Mouse (Mus musculus) layer of hippocampus, postnatal 25 days (tissue): ENCODE measurements around the gene Cnnm4. TPM values are rescaled to one million over a fixed set of nuclear protein-coding genes. Genes with fewer than 3 reads are reported as not detected.

Source experiments
- DNase-seq, 2 experiments: peaks; one replicate each; pipeline ENCODE4 v3.0.0; 2022; ENCODE audit warnings: mixed read lengths in 2 of 2, low spot score in 1 of 2; ENCODE audit errors: extremely low spot score in 1 of 2
- total RNA-seq, 2 experiments: library from RNA; stranded (reverse); gene quantifications; 2 replicates each; pipeline ENCODE4 v1.2.3; 2021

The Cnnm4 gene
- total RNA-seq, 2 experiments from 2014 or later = 15.8 to 17.9 TPM

- no peak for DNase-seq
Observed at GRCm38 (mm10) chr1:36512089-36512965, 40.9 kb downstream of the Cnnm4 start.

- DNase-seq = no peak
Observed at GRCm38 (mm10) chr1:36512966-36513280, 41.5 kb downstream of the Cnnm4 start.

DNA sequence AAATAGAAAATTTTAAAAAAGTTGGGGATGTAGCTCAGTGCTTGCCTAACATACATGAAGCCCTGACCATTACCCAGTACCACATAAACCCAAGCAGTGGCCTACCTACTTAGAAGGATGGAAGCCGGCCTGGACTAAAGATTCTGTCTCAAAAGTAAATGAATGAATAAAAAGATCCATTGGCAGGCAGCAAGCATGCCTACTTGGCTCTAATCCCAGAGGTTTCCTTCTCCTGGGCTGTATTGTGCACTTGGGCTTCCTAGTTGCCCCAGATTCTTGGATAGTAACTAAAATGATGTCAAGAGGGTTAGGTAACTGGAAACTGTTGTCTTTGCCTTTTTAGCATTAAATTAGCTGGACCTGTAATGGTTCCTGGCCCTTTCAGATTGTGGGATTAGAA lies 41.9 kb downstream of the Cnnm4 start:
- no peak for DNase-seq

DNA sequence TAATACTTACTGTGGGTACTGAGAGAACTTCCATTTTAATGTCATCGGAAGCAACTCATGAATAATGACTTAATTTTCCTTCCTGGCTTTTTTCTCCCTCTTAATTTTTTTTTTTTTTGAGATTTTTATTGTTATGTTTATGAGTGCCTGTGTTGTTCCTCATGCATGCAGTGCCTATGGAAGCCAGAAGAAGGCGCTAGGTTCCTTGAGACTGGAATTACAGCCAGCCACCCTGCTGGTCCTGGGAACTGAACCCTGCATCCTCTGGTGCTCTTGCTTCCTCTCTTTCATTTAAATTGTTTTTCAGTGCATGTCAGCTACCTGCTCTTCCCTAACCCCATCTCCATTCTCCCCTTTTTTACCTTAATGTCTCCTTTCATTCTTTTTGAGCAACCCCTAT lies 42.3 kb downstream of the Cnnm4 start:
- no peak for DNase-seq

DNA sequence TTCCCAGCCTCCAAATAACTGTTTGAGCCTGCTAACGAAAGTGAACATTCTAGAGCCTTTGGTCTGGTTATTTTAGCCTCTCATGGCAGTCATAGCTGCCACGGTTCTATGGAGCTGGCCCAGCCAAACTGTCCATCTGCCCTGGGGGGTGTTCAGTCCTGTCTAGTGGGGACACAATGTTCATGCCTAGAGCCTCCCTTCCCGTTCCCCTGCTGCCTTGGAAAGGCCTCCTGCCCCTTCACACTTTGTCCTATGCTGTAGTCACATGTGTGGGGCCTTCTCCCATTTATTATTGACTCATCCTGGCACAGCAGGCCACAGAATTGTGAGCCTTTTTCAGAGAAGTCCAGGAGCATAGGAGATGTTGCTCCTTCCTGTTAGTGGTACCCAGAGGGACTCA lies 46.8 kb downstream of the Cnnm4 start:
- no peak for DNase-seq

- DNase-seq = no peak
Observed at GRCm38 (mm10) chr1:36519626-36520025, 48.2 kb downstream of the Cnnm4 start.

GRCm38 (mm10) chr1:36522210-36522609 lies 50.8 kb downstream of the Cnnm4 start:
- DNase-seq = no peak

DNA sequence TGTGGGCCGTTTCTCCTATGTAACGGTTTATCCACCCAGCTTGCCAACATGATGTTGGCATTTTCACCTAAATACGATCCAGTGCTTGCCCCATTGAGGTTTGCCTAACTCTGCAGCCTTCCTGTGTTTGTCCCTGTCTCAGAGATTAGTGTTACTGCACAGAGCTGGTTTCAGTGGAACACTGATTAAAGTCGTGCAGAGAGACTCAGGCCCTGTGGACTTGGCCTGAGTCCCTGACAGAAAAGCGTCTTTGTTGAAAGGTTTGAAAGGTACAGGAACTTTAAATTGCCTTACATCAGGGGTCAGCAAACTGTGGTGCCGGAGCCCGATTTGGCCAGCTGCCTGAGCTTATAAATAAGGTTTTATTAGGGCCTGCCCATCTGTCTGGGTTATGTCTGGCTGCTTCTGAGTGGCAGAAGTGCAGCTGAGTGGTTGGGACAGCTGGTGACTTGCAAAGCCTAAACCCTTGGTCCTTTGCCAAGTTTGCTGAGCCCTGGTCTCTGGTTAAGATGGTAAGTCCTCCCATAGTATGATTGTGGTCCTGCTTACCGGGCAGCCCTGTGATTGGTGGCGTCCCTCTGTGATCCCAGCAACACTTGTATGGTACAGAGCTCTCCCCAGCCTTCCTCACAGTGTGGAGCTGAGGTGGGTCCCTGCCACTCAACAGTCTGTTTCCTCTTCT lies 52.1 kb downstream of the Cnnm4 start:
- DNase-seq = no peak

- no peak for DNase-seq
Observed at GRCm38 (mm10) chr1:36524058-36524457, 52.6 kb downstream of the Cnnm4 start.

- DNase-seq = no peak
Observed at GRCm38 (mm10) chr1:36525774-36526173, 54.4 kb downstream of the Cnnm4 start.

GRCm38 (mm10) chr1:36526903-36527302 lies 55.5 kb downstream of the Cnnm4 start:
- DNase-seq = no peak

DNA sequence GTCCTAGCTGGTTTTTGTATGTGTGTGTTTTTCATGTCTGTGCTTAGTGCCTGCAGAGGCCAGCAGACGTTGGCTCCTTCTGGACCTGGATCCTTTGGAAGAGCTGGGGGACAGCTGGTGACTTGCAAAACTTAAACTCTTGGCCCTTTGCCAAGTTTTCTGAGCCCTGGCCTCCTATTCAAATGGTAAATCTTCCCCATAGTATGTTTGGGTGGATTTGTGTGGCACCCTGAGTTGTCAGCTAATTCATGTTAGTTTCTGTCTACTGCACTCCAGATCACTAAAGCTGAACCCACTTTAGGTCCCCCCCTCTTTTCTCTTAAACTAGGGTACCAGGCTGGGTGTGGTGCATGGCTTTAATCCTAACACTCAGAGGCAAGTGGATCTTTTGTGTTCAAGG lies 56.9 kb downstream of the Cnnm4 start:
- no peak for DNase-seq

DNA sequence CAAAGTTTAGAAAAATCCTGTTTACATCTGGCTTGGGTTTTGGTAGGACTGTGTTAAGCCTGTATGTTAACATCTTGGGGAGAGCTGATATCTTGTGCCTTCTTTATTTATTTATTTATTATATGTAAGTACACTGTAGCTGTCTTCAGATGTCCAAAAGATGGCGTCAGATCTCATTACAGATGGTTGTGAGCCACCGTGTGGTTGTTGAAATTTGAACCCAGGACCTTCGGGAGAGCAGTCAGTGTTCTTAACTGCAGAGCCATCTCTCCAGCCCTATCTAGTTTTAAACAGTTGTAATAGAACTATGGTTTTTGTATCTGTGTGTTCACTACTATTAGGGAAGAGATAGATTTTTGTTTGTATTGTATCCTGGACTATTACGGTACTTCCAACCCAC lies 57.9 kb downstream of the Cnnm4 start:
- DNase-seq = no peak

- no peak for DNase-seq
Observed at GRCm38 (mm10) chr1:36529875-36530274, 58.5 kb downstream of the Cnnm4 start.

DNA sequence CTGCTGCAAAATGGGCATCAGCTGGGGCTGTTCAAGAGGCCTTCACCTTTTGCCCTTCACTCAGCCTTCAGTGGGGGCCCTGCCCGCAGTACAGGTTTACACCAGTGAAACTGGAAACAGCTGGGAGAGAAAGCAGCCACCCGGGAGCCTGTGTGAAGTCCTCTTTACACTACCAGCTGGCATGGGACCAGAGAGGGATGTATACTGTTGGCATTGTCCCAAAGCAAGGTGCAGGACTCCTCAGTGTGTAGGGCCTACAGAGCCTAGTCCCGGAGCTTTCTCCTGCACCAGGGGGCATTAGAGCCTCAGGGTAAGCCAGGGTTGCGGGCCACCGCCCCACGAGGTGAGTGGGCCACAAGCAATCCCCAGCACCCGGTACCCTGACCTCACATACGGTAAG lies 59.1 kb downstream of the Cnnm4 start:
- no peak for DNase-seq

DNA sequence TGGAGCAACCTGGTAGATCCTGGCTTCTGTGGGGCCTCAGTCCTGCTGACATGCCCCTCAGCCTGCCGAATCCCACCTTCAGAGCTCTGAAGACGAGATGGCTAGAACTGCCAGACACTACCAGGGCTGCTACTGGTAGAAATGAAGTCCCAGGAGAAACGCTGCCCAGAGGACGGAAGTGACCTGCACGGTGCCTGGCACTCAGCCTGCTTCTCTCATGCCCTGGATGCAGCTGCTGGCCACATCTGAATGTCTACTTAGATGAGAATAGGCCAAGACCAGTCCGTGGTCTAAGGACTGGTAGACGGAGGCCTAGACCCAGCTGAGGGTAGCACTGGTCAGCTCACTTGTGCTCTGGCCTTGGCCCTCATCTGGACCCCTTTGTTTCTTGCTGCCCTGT lies 59.5 kb downstream of the Cnnm4 start:
- DNase-seq = no peak

- no peak for DNase-seq
Observed at GRCm38 (mm10) chr1:36531461-36531860, 60.0 kb downstream of the Cnnm4 start.

DNA sequence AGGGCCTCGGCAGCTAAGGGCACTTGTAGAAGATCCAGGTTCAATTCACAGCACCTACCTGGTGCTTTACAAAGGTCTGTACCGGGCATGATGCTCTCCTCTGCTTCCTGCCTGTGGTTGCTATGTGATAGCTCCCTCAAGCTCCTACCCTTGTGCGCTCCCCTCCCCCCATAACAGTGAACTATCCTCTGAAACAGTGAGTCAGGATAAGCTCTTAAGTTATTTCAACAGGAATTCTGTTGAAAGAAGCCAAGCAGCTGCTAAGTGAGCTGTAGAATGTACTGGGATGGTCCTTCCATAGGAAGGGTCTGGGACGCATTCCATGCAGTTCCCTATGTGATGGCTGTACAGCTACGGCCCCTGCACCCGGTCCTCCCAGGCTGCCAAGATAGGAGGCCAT lies 62.1 kb downstream of the Cnnm4 start:
- DNase-seq = no peak

DNA sequence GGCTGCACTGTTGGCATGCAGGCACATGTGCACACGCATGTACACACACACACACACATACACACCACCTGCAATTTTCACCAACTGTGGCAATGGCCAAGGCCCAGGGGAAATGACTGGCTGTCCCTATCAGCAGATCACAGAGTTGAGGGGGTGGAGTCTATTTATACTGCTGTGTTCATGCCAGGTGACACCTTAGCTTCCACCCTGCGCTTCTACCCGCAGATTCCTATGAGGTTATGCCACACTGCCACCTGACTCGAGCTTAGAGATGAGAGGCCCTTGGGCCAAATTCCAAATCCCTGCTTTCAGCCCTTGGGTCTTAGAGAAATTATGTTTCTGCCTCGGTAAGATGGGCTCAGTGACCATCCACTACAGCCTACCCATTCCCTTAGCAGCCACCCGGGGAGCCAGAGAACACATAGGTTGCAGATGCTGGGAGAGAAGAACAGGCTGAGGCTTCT lies 63.2 kb downstream of the Cnnm4 start:
- no peak for DNase-seq

DNA sequence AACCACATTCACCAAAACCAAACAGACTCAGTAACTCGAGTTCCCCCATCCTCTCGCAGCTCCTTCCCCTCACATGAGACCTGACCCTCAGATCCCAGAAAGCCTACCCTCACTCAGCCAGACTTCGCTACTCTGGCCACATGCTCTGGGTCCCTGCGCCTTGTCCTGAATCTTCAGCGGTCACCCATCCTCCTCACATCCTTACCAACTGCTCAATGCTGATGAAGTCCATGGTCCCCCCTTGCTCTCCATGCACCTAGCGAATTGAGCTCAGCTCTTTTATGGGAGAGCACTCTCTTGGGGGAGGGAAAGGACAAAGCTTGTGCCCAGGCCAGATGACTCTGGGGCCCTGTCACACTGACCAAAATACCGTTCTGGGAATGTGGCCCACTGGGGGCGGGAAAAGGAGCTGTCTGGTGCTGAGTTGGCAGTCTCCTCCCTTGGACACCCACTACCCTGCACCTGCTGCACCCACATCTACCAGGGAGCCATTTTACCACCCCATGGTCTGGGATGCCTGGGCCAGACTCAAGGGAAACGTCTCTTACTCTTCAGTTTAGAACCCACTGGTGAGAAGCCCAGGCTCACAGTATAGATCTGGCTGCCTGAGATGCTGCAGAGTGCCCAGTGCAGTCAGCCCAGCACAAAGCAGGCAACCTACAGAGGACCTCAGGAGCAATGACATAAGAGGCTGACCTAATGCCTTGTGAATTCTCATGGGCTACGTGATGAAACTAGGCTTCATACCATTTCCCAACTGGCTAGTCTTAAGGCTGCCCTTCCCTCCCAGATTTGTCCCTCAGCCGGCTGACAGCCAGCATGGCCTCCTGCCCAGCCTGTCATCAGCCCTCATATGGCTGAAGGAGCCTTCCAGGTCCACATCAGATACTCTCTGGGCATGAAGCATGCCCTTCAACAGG lies 64.3 kb downstream of the Cnnm4 start:
- no peak for DNase-seq

DNA sequence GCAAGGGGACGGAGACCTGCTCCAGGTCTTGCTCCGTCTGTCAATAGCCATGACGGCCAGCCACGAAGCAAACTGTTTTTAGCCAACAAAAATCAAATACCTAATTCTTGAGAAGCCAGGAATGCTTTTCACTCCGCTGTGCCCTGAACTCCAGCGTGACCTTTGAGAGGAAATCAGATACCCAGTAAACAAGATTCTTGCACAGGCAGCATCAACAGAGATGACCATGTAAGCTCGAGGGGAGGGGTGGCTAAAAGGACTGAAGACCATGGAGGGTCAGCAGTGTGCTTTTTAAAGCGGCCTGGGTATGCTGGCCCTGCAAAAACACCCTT lies 64.9 kb downstream of the Cnnm4 start:
- no peak for DNase-seq
